Mouse (Mus musculus) liver, embryonic 14.5 days (tissue): Measurements from ENCODE around the gene Olfr1339.

ENCODE experiments used
- CTCF ChIP-seq: IDR thresholded peaks from 2 replicates; pipeline ENCODE4 v1.5.1; 2016; ENCODE audit warnings: antibody characterized with exemption, low read depth, control low read depth
- EP300 ChIP-seq: IDR thresholded peaks from 2 replicates; pipeline ENCODE4 v1.6.1; 2016; ENCODE audit warnings: antibody characterized with exemption, low read depth

- TF ChIP-seq CTCF (no peak), EP300 (no peak)
Measured at GRCm38 (mm10) chr4:118703223-118703622, 28.8 kb upstream of the Olfr1339 start, which contains the start of gene Olfr1341.
